Mouse (Mus musculus) C2C12 (cell line): ENCODE data around the gene 9530077C05Rik.

Experiments
- CTCF ChIP-seq: IDR thresholded peaks from one replicate; pipeline ENCODE4 v1.5.1; 2011; ENCODE audit not compliant: control insufficient read depth, insufficient read depth, insufficient read length
- USF1 ChIP-seq: IDR thresholded peaks from one replicate; pipeline ENCODE4 v1.6.1; 2011; ENCODE audit warnings: low read depth, mild to moderate bottlenecking, control low read depth, moderate library complexity

DNA sequence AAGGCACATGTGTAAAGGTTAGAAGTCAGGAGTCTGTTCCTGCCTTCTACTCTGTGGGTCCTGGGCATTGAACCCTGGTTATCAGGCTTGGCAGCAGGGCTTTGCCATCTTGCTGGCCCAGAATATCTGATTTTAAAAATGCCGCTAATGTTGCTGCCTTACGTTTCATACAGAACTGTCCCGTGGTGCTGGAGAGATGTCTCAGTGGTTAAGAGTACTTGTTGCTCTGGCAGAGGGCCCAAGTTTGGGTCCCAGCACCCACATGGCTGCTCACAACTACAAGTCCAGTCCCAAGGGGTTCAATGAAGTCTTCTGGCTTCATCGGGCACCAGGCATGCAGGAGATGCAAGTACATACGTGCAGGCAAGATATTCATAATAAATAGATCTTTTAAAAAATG is 54.9 kb downstream of the 9530077C05Rik start:
- TF ChIP-seq USF1: no peak
- no peak for TF ChIP-seq CTCF
